Mouse (Mus musculus) stomach, postnatal 0 days (tissue): Measurements from ENCODE around the gene Noct. TPM values are rescaled to one million over a fixed set of nuclear protein-coding genes. Genes with fewer than 3 reads are reported as not detected.
"Not testable (repeated sequence)": the region's sequence is repeated elsewhere in the genome, so short reads cannot be mapped to it uniquely, and the experiment has no call there.

Source experiments
- ATAC-seq: fragments of 200-750 bp; cut with Nextera tagmentation; 2 replicates; pipeline ENCODE4 v1.8.0; 2017; ENCODE audit not compliant: low FRiP score, low TSS enrichment
- DNase-seq: peaks from one replicate; pipeline ENCODE4 v3.0.0-alpha.2; 2016; ENCODE audit warnings: low spot score
- H3K27ac ChIP-seq: fragments of 300-500 bp; sonication (generic); replicated peaks from 2 replicates; pipeline ENCODE4 v1.5.1; 2014; ENCODE audit warnings: mild to moderate bottlenecking, control low read depth
- H3K27me3 ChIP-seq: fragments of 300-500 bp; sonication (generic); 2 replicates; pipeline ENCODE4 v1.6.1; 2014; ENCODE audit warnings: low read length; ENCODE audit not compliant: control insufficient read depth, insufficient read depth
- H3K36me3 ChIP-seq: fragments of 300-500 bp; sonication (generic); 2 replicates; pipeline ENCODE4 v1.6.1; 2014; ENCODE audit warnings: low read length, mixed read lengths; ENCODE audit not compliant: control insufficient read depth, insufficient read depth
- H3K4me1 ChIP-seq: fragments of 300-500 bp; sonication (generic); replicated peaks from 2 replicates; pipeline ENCODE4 v1.6.1; 2014; ENCODE audit warnings: antibody characterized with exemption; ENCODE audit not compliant: control insufficient read depth, insufficient read depth
- H3K4me2 ChIP-seq: fragments of 300-500 bp; sonication (generic); replicated peaks from 2 replicates; pipeline ENCODE4 v1.6.1; 2014; ENCODE audit warnings: low read depth, mild to moderate bottlenecking, control low read depth, moderate library complexity
- H3K4me3 ChIP-seq: fragments of 300-500 bp; sonication (generic); 2 replicates; pipeline ENCODE4 v1.5.1; 2014; ENCODE audit warnings: low read depth, low read length, control low read depth
- H3K9ac ChIP-seq: fragments of 300-500 bp; sonication (generic); 2 replicates; pipeline ENCODE4 v1.6.1; 2014; ENCODE audit warnings: mild to moderate bottlenecking, low read length, control low read depth, mixed read lengths
- H3K9me3 ChIP-seq: fragments of 300-500 bp; sonication (generic); 2 replicates; pipeline ENCODE4 v1.6.1; 2016; ENCODE audit warnings: low read length; ENCODE audit not compliant: control insufficient read depth
- CTCF ChIP-seq: IDR thresholded peaks from 2 replicates; pipeline ENCODE4 v1.5.1; 2016; ENCODE audit warnings: antibody characterized with exemption, low read depth, mild to moderate bottlenecking, moderate library complexity
- EP300 ChIP-seq: optimal IDR thresholded peaks from 2 replicates; pipeline ENCODE3; 2016; ENCODE audit warnings: antibody characterized with exemption
- WGBS: fragments of 180-500 bp; shearing (Covaris S2); extraction: QIAGEN DNeasy Blood & Tissue Kit; methylation state at CpG from one replicate; pipeline ENCODE4 v1.1.7; 2014; 5-methylcytosine and 5-hydroxymethylcytosine counted together
- polyA plus RNA-seq: library from polyadenylated mRNA; unstranded; fragments of >200 nt; fragmentation: Nextera tagmentation; extraction: Ambion mirVana; gene quantifications from 2 replicates; pipeline ENCODE4 v1.2.1, GENCODE M21; 2015

Gene Noct
- polyA plus RNA-seq = 7.5 and 9.2 TPM in 2 replicates

DNA sequence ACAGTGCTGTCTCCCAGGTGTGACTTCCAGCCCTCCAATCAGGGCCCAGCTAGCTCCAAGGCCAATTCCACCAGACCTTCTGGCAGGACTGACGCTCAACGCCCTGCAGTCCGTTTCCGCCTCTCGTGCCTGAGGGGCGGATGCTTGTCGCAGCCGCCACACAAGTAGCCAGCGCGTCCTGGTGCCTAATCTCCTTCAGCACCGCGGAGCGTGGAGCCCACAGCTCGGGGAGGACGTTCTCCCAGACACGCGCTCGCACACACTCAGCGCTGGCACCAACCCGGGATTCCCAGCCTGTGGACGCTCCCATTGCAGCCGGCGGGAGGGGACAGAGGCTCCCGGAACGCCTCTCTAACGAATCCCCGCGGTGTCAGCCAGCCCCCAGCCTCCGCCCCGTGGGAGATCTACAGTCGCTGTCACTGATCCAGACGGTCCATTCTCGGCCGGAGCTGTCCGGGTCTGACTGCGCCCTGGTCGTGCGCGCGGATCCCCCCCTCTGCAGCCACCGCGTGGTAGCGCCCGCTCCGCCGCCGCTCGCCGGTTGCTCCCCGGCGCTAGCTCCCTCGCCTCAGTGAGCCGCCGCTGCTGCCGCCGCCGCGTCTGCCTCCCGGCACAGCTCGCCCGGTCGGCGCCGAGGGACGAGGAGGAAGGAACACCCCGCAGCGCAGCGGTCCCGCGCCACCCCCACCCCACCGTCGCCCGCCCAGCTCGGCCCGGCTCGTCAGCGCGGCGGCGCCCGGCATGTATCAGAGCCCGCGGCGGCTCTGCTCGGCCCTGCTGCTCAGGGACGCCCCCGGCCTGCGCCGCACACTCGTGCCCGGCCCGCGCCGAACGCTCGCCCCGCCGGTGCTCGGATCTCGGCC is at the start of gene Noct:
Noct (plus strand) TSS at position 85 of the 863 bp plus-strand sequence.
- WGBS = under 1% methylated on average over 74 of the region's 100 CpGs

DNA sequence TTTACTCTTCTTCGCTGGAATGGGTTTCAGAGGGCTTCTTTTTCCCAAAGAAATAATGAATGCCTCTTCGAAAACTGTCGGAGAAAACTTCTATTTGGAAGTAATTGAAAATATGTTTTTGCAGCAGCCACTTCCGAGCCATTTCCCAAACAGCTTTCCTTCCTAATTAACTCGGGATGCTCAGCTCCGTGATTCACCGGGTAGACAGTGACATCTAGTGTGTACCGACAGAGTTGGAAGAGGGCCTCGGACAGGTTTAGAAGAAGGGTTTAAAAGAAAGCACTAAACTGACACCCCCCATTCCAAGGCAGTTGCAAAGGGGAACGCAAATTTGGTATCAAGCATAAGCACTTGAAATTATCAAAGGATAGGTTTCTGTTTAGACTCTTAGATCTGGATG is 46.1 kb upstream of the Noct start:
- H3K27me3 ChIP-seq = no peaks in the 10 kb centered on the region
- no peaks in the 10 kb centered on the region for H3K9me3 ChIP-seq
- no peak overlapping the region for H3K4me2 ChIP-seq
- ATAC-seq (no peak), DNase-seq (no peak)
- H3K4me3 ChIP-seq = no peak overlapping the region
- no peak overlapping the region for H3K27ac ChIP-seq
- 45% methylated on average over 10 of the region's 10 CpGs for WGBS
- TF ChIP-seq CTCF = peak; percentile 57
- no peak for TF ChIP-seq EP300
- no peaks in the 10 kb centered on the region for H3K36me3 ChIP-seq
- no peak overlapping the region for H3K9ac ChIP-seq
- no peaks in the 10 kb centered on the region for H3K4me1 ChIP-seq

More for the DNA sequence above, at the start of gene Noct:
- DNase-seq (peak; percentile 92), ATAC-seq (peak; percentile 93)
- Histone ChIP-seq H3K4me2 (peak within 1 kb of the TSS; percentile 95), H3K27me3 (no peaks in the 10 kb centered on the region), H3K36me3 (no peaks in the 10 kb centered on the region), H3K4me1 (no peaks in the 10 kb centered on the region), H3K9ac (peak within 1 kb of the TSS; percentile 91), H3K4me3 (peak within 1 kb of the TSS; percentile 82), H3K9me3 (no peaks in the 10 kb centered on the region), H3K27ac (peak within 1 kb of the TSS; percentile 97)
- peak; percentile 6; the same call in 1 of the 2 replicates for TF ChIP-seq CTCF
- no peak for TF ChIP-seq EP300

DNA sequence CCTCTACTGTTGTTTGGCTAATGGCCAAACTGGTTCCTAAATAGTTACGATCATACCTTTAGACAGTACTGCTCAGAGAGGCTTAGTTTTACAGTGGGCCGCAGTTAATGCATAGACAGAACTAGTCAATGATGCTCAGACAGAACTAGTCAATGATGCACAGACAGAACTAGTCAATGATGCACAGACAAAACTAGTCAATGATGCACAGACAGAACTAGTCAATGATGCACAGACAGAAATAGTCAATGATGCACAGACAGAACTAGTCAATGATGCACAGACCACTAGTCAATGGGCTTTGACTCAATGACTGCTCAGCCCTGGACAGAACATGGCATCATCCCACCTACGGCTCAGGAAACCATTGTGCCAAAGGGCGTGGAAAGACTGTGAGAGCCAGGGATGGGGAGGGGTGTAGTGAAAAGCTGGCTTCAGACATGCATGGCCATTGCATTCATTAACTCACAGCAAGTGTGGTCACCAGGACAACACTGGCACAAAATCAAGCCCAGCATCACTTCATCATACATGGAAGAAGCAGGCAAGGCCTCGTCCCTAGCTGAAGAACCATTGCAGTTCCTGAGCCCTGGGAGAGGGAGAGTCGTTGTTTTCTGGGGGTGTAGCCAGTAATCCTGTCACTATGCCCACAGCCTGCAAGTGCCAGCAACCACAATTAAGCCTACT is 44.6 kb upstream of the Noct start:
- WGBS = 85% methylated on average over 6 of the region's 6 CpGs
- Histone ChIP-seq H3K27ac (no peak overlapping the region), H3K4me2 (no peak overlapping the region), H3K9ac (no peak overlapping the region), H3K9me3 (no peaks in the 10 kb centered on the region), H3K4me1 (no peaks in the 10 kb centered on the region), H3K4me3 (no peak overlapping the region), H3K36me3 (no peaks in the 10 kb centered on the region), H3K27me3 (no peaks in the 10 kb centered on the region)
- ATAC-seq = no peak
- TF ChIP-seq CTCF (no peak), EP300 (no peak)
- no peak for DNase-seq

DNA sequence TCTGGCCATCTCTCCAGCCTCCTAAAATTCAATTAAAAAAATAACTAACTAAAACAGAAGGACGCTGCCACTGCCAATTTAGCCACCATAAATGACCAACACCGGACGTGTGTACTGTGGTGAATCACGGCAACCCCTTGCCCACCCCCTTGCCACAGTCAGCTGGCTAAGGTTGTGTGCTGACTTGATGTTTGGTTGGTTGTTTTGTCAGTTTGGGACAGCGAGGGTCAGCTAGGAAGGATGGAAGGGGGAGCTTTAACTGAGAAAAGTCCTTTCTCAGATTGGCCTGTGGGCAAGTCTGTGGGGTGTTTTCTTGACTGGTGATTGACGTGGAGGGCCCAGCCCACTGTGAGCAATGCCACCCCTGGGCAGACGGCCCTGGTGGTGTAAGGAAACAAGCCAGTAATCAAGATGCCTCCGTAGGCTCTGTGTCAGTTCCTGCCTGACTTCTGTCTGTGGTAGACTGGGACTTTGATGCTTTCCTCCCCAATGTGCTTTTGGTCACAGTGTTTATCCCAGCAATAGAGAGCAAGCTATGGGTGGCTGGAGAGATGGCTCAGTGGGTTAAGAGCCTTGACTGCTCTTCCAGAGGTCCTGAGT is 43.8 kb upstream of the Noct start:
- Histone ChIP-seq H3K9me3 (no peaks in the 10 kb centered on the region), H3K27me3 (no peaks in the 10 kb centered on the region), H3K27ac (no peak overlapping the region), H3K4me3 (no peak overlapping the region), H3K36me3 (no peaks in the 10 kb centered on the region), H3K9ac (no peak overlapping the region), H3K4me2 (no peak overlapping the region), H3K4me1 (no peaks in the 10 kb centered on the region)
- no peak for DNase-seq
- TF ChIP-seq CTCF (no peak), EP300 (no peak)
- no peak for ATAC-seq
- 83% methylated on average over 8 of the region's 8 CpGs for WGBS

DNA sequence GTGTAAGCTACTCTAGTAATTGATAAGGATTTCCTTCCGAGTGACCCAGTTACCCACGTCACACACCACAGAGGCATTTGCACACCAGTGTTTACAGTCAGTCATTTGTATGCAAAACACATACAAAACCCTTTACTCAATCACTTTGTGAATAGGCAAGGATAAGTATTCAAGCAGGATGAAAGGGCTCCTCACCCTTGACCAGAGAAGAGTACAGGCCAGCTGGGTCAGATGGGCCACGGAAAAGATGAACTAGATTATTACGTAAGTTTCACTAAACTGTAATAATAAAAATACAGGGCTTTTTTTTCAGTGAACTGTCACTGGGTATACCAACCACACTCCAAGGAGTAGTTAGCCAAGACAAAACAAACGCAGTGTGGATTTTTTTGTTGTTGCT is 41.8 kb upstream of the Noct start:
- no peaks in the 10 kb centered on the region for H3K27me3 ChIP-seq
- DNase-seq (no peak), ATAC-seq (peak; percentile 68)
- no peak overlapping the region for H3K4me2 ChIP-seq
- H3K9ac ChIP-seq = no peak overlapping the region
- no peak overlapping the region for H3K4me3 ChIP-seq
- TF ChIP-seq EP300 = no peak
- TF ChIP-seq CTCF = no peak
- no peaks in the 10 kb centered on the region for H3K9me3 ChIP-seq
- 70% methylated on average over 5 of the region's 5 CpGs for WGBS
- H3K27ac ChIP-seq = no peak overlapping the region
- H3K4me1 ChIP-seq = no peaks in the 10 kb centered on the region
- no peaks in the 10 kb centered on the region for H3K36me3 ChIP-seq

DNA sequence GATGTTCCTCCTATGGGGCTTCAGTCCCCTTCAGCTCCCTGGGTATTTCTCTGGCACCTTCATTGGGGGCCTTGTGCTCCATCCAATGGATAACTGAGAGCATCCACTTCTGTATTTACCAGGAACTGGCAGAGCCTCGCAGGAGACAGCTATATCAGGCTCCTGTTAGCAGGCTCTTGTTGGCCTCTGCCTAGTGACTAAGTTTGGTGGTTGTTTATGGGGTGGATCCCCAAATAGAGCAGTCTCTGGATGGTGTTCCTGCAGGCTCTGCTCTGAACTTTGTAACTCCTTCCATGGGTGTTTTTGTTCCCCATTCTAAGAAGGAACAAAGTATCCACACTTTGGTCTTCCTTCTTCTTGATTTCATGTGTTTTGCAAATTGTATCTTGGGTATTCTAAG is 40.7 kb upstream of the Noct start:
- not testable (repeated sequence) for H3K4me1 ChIP-seq, DNase-seq, H3K4me3 ChIP-seq, H3K27ac ChIP-seq, ATAC-seq, H3K4me2 ChIP-seq, H3K27me3 ChIP-seq, H3K36me3 ChIP-seq, H3K9me3 ChIP-seq, H3K9ac ChIP-seq
- 64% methylated on average over 1 of the region's 1 CpGs for WGBS

DNA sequence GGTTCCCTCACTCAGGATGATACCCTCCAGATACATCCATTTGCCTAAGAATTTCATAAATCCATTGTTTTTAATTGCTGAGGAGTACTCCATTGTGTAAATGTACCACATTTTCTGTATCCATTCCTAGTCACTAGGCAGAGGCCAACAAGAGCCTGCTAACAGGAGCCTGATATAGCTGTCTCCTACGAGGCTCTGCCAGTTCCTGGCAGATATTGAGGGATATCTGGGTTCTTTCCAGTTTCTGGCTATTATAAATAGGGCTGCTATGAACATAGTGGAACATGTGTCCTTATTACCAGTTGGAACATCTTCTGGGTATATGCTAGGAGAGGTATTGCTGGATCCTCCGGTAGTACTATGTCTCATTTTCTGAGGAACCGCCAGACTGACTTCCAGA is 40.3 kb upstream of the Noct start:
- 80% methylated on average over 3 of the region's 3 CpGs for WGBS
- not testable (repeated sequence) for DNase-seq

More for the DNA sequence above, 40.3 kb upstream of the Noct start:
- H3K4me3 ChIP-seq, H3K9me3 ChIP-seq, H3K9ac ChIP-seq, H3K4me2 ChIP-seq, H3K27ac ChIP-seq, H3K4me1 ChIP-seq, H3K36me3 ChIP-seq, H3K27me3 ChIP-seq, ATAC-seq: not testable (repeated sequence)
